Mouse (Mus musculus): ENCODE results near the gene Csmd2. TPM values are rescaled to one million over a fixed set of nuclear protein-coding genes. Genes with fewer than 3 reads are reported as not detected.

The Csmd2 gene
- polyA plus RNA-seq, 1 experiment, result 0.07 TPM

DNA sequence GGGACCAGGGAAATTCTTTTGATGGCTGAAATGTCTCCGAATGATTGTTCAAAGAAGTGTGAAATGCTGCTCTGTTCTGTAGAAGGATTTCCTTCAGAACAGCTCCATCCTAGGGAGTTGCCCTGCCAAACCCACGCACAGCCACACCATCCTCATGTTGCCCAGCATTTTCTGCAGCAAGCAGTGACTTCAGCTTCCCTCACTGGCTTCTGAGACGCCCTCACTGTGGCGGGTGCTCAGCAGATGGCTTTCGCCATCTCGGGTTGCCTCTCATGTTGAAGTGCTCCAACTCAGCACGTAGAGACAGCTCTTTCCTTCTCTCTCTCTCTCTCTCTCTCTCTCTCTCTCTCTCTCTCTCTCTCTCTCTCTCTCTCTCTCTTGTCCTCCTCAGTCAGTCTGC is 353.7 kb downstream of the Csmd2 start:
- DNase-seq (ENCODE audit: low read depth in 1 of 2, low spot score in 2 of 2), result no peak
- Histone ChIP-seq H3K27ac (ENCODE audit: insufficient read depth, low read length) (no peak overlapping the region), H3K4me1 (ENCODE audit: control insufficient read depth, insufficient read depth, insufficient read length) (no peaks in the 10 kb centered on the region), H3K36me3 (ENCODE audit: control insufficient read depth, insufficient read depth, low read length) (no peaks in the 10 kb centered on the region), H3K27me3 (ENCODE audit: control insufficient read depth, insufficient read depth, low read length) (no peaks in the 10 kb centered on the region), H3K4me3 (ENCODE audit: extremely low read depth, insufficient read depth, insufficient read length) (no peak overlapping the region)
- WGBS, result 57% methylated on average over 7 of the region's 7 CpGs
- TF ChIP-seq CTCF (IDR thresholded peaks at IDR 0.05; ENCODE audit: extremely low read depth, insufficient read depth, insufficient read length, insufficient replicate concordance) (no peak), POLR2A (IDR thresholded peaks at IDR 0.05; ENCODE audit: low read depth, low read length) (no peak)

DNA sequence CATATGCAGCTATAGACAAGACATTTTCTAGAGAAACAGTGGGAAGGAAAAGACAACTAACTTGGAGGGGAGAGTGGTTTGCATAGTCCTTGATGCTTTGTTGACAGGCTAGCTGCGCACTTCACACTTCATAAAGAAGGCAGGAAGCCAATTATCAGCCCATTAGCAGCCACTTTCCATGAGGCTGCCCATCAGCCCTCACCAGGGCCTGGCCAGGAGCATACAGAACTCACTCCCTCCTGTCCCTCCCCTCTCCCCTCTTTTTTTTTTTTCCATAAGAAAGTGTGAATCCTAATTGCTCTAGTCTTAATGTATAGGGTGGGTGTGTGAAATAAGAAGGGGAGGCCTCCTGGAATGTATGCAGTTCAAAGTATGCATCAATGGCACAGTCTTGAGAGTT is 354.6 kb downstream of the Csmd2 start:
- WGBS, result 42% methylated on average over 1 of the region's 1 CpGs
- no peaks in the 10 kb centered on the region for H3K27me3 ChIP-seq (ENCODE audit: control insufficient read depth, insufficient read depth, low read length)
- TF ChIP-seq POLR2A (IDR thresholded peaks at IDR 0.05; ENCODE audit: low read depth, low read length), result no peak
- TF ChIP-seq CTCF (IDR thresholded peaks at IDR 0.05; ENCODE audit: extremely low read depth, insufficient read depth, insufficient read length, insufficient replicate concordance), result no peak

DNA sequence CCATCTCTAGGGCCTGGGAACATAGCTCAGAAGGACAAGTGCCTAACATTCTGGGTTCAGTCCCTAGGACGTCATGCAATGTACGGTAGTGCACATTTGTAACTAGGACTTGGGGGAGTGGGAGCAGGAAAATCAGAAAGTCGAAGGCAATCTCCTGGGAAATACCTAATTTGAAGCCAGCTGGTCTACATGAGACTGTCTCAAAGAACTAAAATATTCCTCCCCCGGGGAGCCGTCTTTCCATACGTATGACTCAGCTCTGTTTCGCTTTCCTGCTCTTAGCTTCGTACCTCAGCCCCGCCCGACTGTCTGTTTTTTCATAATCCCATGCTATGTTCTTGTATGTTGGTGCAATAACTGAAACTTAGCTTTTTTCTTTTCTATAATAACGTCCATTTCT is 371.1 kb downstream of the Csmd2 start:
- H3K4me3 ChIP-seq (ENCODE audit: extremely low read depth, insufficient read depth, insufficient read length), result no peak overlapping the region
- WGBS, result 89% methylated on average over 11 of the region's 11 CpGs
- no peak overlapping the region for H3K27ac ChIP-seq (ENCODE audit: insufficient read depth, low read length)
- TF ChIP-seq CTCF (IDR thresholded peaks at IDR 0.05; ENCODE audit: extremely low read depth, insufficient read depth, insufficient read length, insufficient replicate concordance), result no peak
- no peak for TF ChIP-seq POLR2A (IDR thresholded peaks at IDR 0.05; ENCODE audit: low read depth, low read length)
- no peaks in the 10 kb centered on the region for H3K36me3 ChIP-seq (ENCODE audit: control insufficient read depth, insufficient read depth, low read length)
- no peaks in the 10 kb centered on the region for H3K4me1 ChIP-seq (ENCODE audit: control insufficient read depth, insufficient read depth, insufficient read length)
- H3K27me3 ChIP-seq (ENCODE audit: control insufficient read depth, insufficient read depth, low read length), result no peaks in the 10 kb centered on the region
- no peak for DNase-seq (ENCODE audit: low read depth in 1 of 2, low spot score in 2 of 2)

More for the DNA sequence above, 354.6 kb downstream of the Csmd2 start:
- Histone ChIP-seq H3K36me3 (ENCODE audit: control insufficient read depth, insufficient read depth, low read length) (no peaks in the 10 kb centered on the region), H3K4me1 (ENCODE audit: control insufficient read depth, insufficient read depth, insufficient read length) (no peaks in the 10 kb centered on the region), H3K27ac (ENCODE audit: insufficient read depth, low read length) (no peak overlapping the region), H3K4me3 (ENCODE audit: extremely low read depth, insufficient read depth, insufficient read length) (no peak overlapping the region)
- DNase-seq (ENCODE audit: low read depth in 1 of 2, low spot score in 2 of 2), result no peak

DNA sequence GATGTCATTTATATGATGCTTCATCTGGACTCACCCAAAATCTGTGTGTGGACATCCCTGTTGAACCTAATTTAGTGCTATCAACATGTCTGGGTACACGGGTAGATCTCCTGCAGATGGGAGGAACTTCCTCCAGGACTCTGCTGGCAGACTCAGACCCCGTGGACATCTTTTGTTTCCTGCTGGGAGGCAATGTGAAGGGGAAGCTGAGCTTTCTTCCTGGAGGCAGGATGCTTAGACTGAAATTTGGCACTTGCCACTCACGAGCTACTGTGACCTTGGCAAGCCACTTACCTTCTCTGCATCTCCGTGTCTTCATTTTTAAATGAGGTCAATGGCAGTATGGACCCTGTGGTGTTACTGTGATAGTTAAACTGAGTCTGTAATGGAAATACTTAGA is 378.2 kb downstream of the Csmd2 start:
- Histone ChIP-seq H3K4me1 (ENCODE audit: control insufficient read depth, insufficient read depth, insufficient read length) (no peaks in the 10 kb centered on the region), H3K27ac (ENCODE audit: insufficient read depth, low read length) (no peak overlapping the region), H3K4me3 (ENCODE audit: extremely low read depth, insufficient read depth, insufficient read length) (no peak overlapping the region), H3K36me3 (ENCODE audit: control insufficient read depth, insufficient read depth, low read length) (no peaks in the 10 kb centered on the region), H3K27me3 (ENCODE audit: control insufficient read depth, insufficient read depth, low read length) (no peaks in the 10 kb centered on the region)
- WGBS, result 50% methylated on average over 4 of the region's 4 CpGs
- TF ChIP-seq POLR2A (IDR thresholded peaks at IDR 0.05; ENCODE audit: low read depth, low read length) (no peak), CTCF (IDR thresholded peaks at IDR 0.05; ENCODE audit: extremely low read depth, insufficient read depth, insufficient read length, insufficient replicate concordance) (no peak)
- no peak for DNase-seq (ENCODE audit: low read depth in 1 of 2, low spot score in 2 of 2)

DNA sequence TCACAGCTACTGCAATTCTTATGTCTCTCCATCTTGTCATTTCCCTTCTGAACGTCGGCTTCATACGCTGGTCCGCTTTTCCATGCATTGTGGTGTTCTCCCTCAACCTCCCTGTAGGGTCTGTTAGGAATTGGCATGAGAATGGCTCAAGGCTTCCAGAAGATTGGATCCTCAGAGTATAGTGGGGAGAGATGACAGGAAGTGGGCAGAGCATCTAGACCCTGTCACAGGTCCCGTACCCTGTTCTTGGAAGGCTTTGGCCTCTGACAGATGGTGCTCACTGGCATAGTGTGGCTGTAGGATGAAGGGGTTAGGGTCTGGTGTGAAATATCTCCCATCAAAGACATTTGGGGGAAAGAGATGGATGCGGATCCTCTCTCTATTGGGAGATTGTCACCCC is 380.4 kb downstream of the Csmd2 start:
- no peaks in the 10 kb centered on the region for H3K4me1 ChIP-seq (ENCODE audit: control insufficient read depth, insufficient read depth, insufficient read length)
- no peaks in the 10 kb centered on the region for H3K27me3 ChIP-seq (ENCODE audit: control insufficient read depth, insufficient read depth, low read length)
- no peak overlapping the region for H3K4me3 ChIP-seq (ENCODE audit: extremely low read depth, insufficient read depth, insufficient read length)
- H3K27ac ChIP-seq (ENCODE audit: insufficient read depth, low read length), result no peak overlapping the region
- no peak for TF ChIP-seq CTCF (IDR thresholded peaks at IDR 0.05; ENCODE audit: extremely low read depth, insufficient read depth, insufficient read length, insufficient replicate concordance)
- TF ChIP-seq POLR2A (IDR thresholded peaks at IDR 0.05; ENCODE audit: low read depth, low read length), result no peak
- DNase-seq (ENCODE audit: low read depth in 1 of 2, low spot score in 2 of 2), result no peak
- 92% methylated on average over 6 of the region's 6 CpGs for WGBS
- no peaks in the 10 kb centered on the region for H3K36me3 ChIP-seq (ENCODE audit: control insufficient read depth, insufficient read depth, low read length)

DNA sequence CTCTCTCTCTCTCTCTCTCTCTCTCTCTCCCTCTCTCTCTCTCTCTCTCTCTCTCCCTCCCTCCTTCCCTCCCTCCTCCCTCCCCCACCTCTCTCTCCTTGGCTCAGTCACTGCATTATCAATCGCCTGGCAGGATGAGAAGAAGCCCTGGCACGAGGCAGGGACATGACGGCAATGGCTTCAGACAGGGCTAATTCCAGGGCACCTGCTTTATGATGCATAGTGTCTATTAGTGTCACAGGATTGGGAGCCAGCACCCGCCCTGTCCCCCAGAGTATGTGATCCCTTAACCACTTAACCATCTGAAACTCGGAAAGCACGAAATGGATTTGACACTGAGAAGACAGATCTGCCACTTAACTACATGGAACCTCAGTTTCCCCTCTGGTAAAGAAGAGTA is 384.1 kb downstream of the Csmd2 start:
- WGBS, result 82% methylated on average over 6 of the region's 6 CpGs
- TF ChIP-seq CTCF (IDR thresholded peaks at IDR 0.05; ENCODE audit: extremely low read depth, insufficient read depth, insufficient read length, insufficient replicate concordance) (no peak), POLR2A (IDR thresholded peaks at IDR 0.05; ENCODE audit: low read depth, low read length) (no peak)
- no peak overlapping the region for H3K27ac ChIP-seq (ENCODE audit: insufficient read depth, low read length)
- no peak overlapping the region for H3K4me3 ChIP-seq (ENCODE audit: extremely low read depth, insufficient read depth, insufficient read length)
- H3K27me3 ChIP-seq (ENCODE audit: control insufficient read depth, insufficient read depth, low read length), result no peaks in the 10 kb centered on the region
- no peaks in the 10 kb centered on the region for H3K4me1 ChIP-seq (ENCODE audit: control insufficient read depth, insufficient read depth, insufficient read length)
- no peak for DNase-seq (ENCODE audit: low read depth in 1 of 2, low spot score in 2 of 2)
- no peaks in the 10 kb centered on the region for H3K36me3 ChIP-seq (ENCODE audit: control insufficient read depth, insufficient read depth, low read length)

DNA sequence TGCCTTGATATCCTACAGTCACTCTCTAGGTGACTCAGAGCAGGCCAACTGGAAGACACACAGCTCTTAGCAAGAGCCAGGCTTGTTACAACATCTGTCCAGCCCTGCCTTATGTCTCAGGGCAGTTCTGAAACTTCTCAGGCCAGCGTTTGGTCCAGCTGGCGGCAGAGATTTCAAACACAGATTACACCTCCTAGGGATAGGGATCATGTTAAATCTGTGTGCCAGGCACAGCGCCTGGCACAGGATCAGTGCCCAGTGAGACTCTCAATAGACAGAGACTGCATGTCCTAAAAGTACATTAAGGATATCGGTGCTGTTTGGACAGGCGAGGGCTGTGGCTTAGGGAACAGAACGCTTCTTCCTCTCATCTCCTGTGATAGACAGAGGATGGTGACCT is 385.5 kb downstream of the Csmd2 start:
- no peak overlapping the region for H3K4me3 ChIP-seq (ENCODE audit: extremely low read depth, insufficient read depth, insufficient read length)
- H3K36me3 ChIP-seq (ENCODE audit: control insufficient read depth, insufficient read depth, low read length), result no peaks in the 10 kb centered on the region
- 86% methylated on average over 6 of the region's 6 CpGs for WGBS
- H3K27ac ChIP-seq (ENCODE audit: insufficient read depth, low read length), result no peak overlapping the region
- H3K4me1 ChIP-seq (ENCODE audit: control insufficient read depth, insufficient read depth, insufficient read length), result no peaks in the 10 kb centered on the region
- TF ChIP-seq POLR2A (IDR thresholded peaks at IDR 0.05; ENCODE audit: low read depth, low read length) (no peak), CTCF (IDR thresholded peaks at IDR 0.05; ENCODE audit: extremely low read depth, insufficient read depth, insufficient read length, insufficient replicate concordance) (no peak)
- DNase-seq (ENCODE audit: low read depth in 1 of 2, low spot score in 2 of 2), result no peak
- H3K27me3 ChIP-seq (ENCODE audit: control insufficient read depth, insufficient read depth, low read length), result no peaks in the 10 kb centered on the region

Data from spleen, adult 2 months (tissue).